ENCODE assay signal across 16 mouse cellular contexts in the genomic region with DNA sequence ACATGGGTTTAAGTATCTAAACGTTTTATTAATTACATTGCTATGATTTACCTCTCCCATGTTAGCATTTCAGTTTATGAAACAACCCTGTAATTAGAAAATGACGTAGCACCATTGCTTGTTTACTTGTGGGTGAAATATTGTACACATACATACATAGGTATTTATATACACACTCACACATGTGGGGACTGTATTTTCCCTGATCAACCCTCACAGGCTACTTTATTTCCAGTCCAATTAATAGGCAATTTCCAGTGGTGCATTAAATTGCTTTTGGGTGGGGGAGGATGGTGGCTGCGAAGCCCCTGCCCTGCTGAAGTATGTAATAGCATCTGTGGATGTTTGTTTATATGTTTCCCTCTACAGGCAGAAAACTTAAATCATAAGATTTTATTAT.
"Had no signal": no experiment of that assay in that cellular context is flagged by ENCODE, and none has a peak within 500 bp of the region (broad histone marks: within the 10 kb centered on the region; RNA-seq: fewer than 3 reads in every experiment).

No protein-coding gene starts in this region.

- H3K4me3 ChIP-seq: liver, embryonic 12.5 days; midbrain, embryonic 10.5 days; midbrain, embryonic 12.5 days; stomach, embryonic 15.5 days had no signal

- H3K4me1 ChIP-seq: liver, embryonic 12.5 days; midbrain, embryonic 10.5 days; midbrain, embryonic 12.5 days; stomach, embryonic 15.5 days had no signal

- H3K4me2 ChIP-seq: liver, embryonic 12.5 days; lung, embryonic 14.5 days; midbrain, embryonic 12.5 days; stomach, embryonic 15.5 days had no signal

- H3K27me3 ChIP-seq: liver, embryonic 12.5 days; midbrain, embryonic 12.5 days; stomach, embryonic 15.5 days had no signal

- H3K9me3 ChIP-seq: liver, embryonic 12.5 days; midbrain, embryonic 10.5 days; midbrain, embryonic 12.5 days; stomach, embryonic 15.5 days had no signal

- H3K36me3 ChIP-seq: liver, embryonic 12.5 days; midbrain, embryonic 10.5 days; midbrain, embryonic 12.5 days; stomach, embryonic 15.5 days had no signal

- H3K9ac ChIP-seq: liver, embryonic 12.5 days; liver, embryonic 14.5 days; lung, embryonic 14.5 days; midbrain, embryonic 12.5 days; stomach, embryonic 15.5 days had no signal

- DNase-seq: lung, adult 18-20 months; lung, embryonic 14.5 days; lung, postnatal 10 days; lung, postnatal 4 days; midbrain, embryonic 14.5 days; right cerebral cortex, postnatal 14 days; thymus, adult 2 months; thymus, postnatal 25 days; thymus, postnatal 4 days had no signal

- H3K27ac ChIP-seq: liver, embryonic 12.5 days; liver, embryonic 14.5 days; midbrain, embryonic 10.5 days; midbrain, embryonic 12.5 days; stomach, embryonic 15.5 days; stomach, postnatal 0 days had no signal

- ATAC-seq: liver, embryonic 12.5 days; midbrain, embryonic 16.5 days had no signal
